Mouse (Mus musculus): Measurements from ENCODE around the gene Basp1.

DNA sequence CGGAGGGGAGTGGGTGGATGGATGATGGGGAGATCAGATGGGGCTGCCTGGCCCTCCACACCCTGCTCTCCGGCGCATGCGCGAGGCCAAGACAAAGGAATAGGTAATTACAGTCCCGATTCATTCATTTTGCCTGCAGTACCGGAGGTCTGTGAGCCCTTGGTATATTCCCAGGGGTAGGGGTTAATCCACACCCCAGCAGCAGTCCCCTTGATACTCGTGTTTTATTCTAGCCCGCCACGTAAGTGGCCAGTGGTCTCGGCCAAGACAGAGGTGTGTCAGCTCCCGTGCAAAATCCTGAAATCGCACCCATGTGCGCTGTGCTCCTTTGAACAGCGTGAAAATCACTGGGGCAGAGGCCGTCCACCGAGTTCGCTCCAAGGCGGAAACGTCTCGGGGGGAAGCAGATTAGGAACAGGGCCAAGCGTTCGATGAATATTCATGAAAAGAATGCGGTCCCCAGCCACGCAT is 1.4 kb downstream of the Basp1 start:
- TF ChIP-seq CTCF (IDR thresholded peaks at IDR 0.05; ENCODE audit: borderline replicate concordance, extremely low read depth, insufficient read depth, insufficient read length), result no peak
- TF ChIP-seq POLR2A (IDR thresholded peaks at IDR 0.05; ENCODE audit: borderline replicate concordance, extremely low read depth, insufficient read depth, insufficient read length, poor library complexity, severe bottlenecking), result peak; percentile 36; the same call in 1 of the 2 replicates

Data from brain, embryonic 14.5 days (tissue).